Mouse (Mus musculus): ENCODE results near the gene Olfr573-ps1.

The Olfr573-ps1 gene

GRCm38 (mm10) chr7:102942475-102942874, at the start of gene Olfr573-ps1:
Gene Olfr573-ps1 (minus strand): TSS chr7:102942575.
- DNase-seq (ENCODE audit: low spot score in 2 of 2) = no peak

GRCm38 (mm10) chr7:102989224-102989623, 46.8 kb upstream of the Olfr573-ps1 start, which contains the start of gene Olfr578:
Gene Olfr578 (minus strand): TSS chr7:102989324.
- DNase-seq (ENCODE audit: low spot score in 2 of 2) = no peak

GRCm38 (mm10) chr7:102975843-102976242, 33.5 kb upstream of the Olfr573-ps1 start, which contains the start of gene Olfr577:
Gene Olfr577 (minus strand): TSS chr7:102975943.
- no peak for DNase-seq (ENCODE audit: low spot score in 2 of 2)

GRCm38 (mm10) chr7:102974399-102974798, 32.0 kb upstream of the Olfr573-ps1 start:
- no peak for DNase-seq (ENCODE audit: low spot score in 2 of 2)

- DNase-seq (ENCODE audit: low spot score in 2 of 2) = no peak
Measured at GRCm38 (mm10) chr7:102962360-102962759, 20.0 kb upstream of the Olfr573-ps1 start, which contains the start of gene Olfr576. Gene Olfr576 (plus strand): TSS chr7:102962660.

- no peak for DNase-seq (ENCODE audit: low spot score in 2 of 2)
Measured at GRCm38 (mm10) chr7:102958593-102958992, 16.2 kb upstream of the Olfr573-ps1 start, which contains the start of gene Olfr575. Gene Olfr575 (minus strand): TSS chr7:102958775.

- no peak for DNase-seq (ENCODE audit: low spot score in 2 of 2)
Measured at GRCm38 (mm10) chr7:102958137-102958536, 15.8 kb upstream of the Olfr573-ps1 start.

- no peak for DNase-seq (ENCODE audit: low spot score in 2 of 2)
Measured at GRCm38 (mm10) chr7:102950732-102951131, 8.4 kb upstream of the Olfr573-ps1 start.

GRCm38 (mm10) chr7:102948167-102948566, 5.8 kb upstream of the Olfr573-ps1 start, which contains the start of gene Olfr574:
Gene Olfr574 (plus strand): TSS chr7:102948467.
- DNase-seq (ENCODE audit: low spot score in 2 of 2) = no peak

GRCm38 (mm10) chr7:102943417-102943816, 1.0 kb upstream of the Olfr573-ps1 start:
- DNase-seq (ENCODE audit: low spot score in 2 of 2) = no peak

- DNase-seq (ENCODE audit: low spot score in 2 of 2) = no peak
Measured at GRCm38 (mm10) chr7:102927105-102927504, 15.3 kb downstream of the Olfr573-ps1 start.

- DNase-seq (ENCODE audit: low spot score in 2 of 2) = no peak
Measured at GRCm38 (mm10) chr7:102924109-102924508, 18.3 kb downstream of the Olfr573-ps1 start, which contains the start of gene Olfr572. Gene Olfr572 (plus strand): TSS chr7:102924409.

GRCm38 (mm10) chr7:102919632-102920031, 22.7 kb downstream of the Olfr573-ps1 start:
- no peak for DNase-seq (ENCODE audit: low spot score in 2 of 2)

GRCm38 (mm10) chr7:102917032-102917875, 25.1 kb downstream of the Olfr573-ps1 start, which contains the start of gene Olfr571:
Gene Olfr571 (minus strand): TSS chr7:102917536.
- no peak for DNase-seq (ENCODE audit: low spot score in 2 of 2)

GRCm38 (mm10) chr7:102916405-102916804, 26.0 kb downstream of the Olfr573-ps1 start:
- DNase-seq (ENCODE audit: low spot score in 2 of 2) = no peak

GRCm38 (mm10) chr7:102915261-102915660, 27.1 kb downstream of the Olfr573-ps1 start:
- no peak for DNase-seq (ENCODE audit: low spot score in 2 of 2)

All from cerebellum, postnatal 4 days (tissue).